Mouse (Mus musculus) kidney, postnatal 14 days (tissue): ENCODE measurements around the gene C730034F03Rik.
A peak's percentile ranks its signal among the peaks of the same experiment; 100 is the strongest.

ENCODE experiments used
- DNase-seq: peaks from one replicate; pipeline ENCODE4 v3.0.0; 2022; ENCODE audit warnings: mixed read lengths

Gene C730034F03Rik

DNA sequence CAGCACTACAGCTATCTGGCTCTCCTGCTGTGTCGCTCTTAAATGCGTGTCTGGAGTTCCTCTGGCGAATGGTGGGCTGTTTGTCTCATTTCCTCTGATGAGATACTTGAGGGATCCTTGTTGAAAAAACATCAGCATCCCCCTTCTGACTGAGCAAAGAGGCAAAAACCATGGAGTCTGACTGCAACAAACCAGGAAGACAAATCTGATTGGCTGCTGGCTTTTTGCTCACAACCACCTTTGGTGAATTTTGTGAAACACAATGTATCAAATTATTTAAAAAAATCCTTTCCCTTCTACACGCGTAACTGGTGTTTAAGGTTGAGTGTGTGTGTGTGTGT, 47.1 kb downstream of the C730034F03Rik start:
- no peak for DNase-seq

DNA sequence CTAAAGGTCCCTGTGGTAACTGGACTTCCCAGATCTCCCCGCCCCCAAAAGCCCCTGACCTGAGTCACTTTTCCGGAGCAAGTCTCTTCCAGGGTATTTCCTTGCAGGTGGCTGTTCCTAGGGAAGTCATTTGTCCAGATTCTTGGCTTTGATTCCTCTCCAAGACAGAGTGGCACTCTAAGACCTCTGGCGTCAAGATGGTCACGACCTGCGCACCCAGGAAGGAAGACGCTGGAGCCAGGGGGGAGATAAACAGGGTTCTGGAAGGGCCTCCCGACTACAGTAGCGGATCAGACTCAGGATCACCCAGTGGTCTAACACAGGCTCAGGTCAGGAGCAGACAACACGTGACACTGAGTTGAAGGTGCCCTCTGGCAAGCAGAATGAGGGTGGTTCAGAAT, 47.7 kb downstream of the C730034F03Rik start, which contains the start of gene Arsa:
Gene Arsa (minus strand): TSS at position 335 of the 401 bp plus-strand sequence.
- DNase-seq, result peak; percentile 63

DNA sequence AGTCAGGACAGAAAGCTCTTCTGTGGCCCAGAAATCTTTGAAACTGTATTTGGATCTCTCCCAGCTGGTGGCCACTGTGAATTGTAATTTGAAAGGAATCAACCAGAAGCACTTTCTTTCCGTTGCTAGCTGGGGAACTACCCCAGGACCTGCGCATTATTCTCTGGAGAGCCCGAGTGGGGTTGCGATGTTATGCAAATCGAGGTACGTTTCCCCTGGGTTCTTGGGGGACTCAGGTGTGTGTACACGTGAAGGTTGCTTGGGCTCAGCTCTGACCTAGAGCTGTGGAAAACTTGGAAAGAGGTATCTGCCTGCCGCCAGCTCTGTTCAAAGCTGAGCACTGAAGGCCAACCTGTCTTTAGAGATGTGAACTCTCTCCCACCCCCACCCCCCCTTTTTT, 48.4 kb downstream of the C730034F03Rik start:
- DNase-seq, result no peak

DNA sequence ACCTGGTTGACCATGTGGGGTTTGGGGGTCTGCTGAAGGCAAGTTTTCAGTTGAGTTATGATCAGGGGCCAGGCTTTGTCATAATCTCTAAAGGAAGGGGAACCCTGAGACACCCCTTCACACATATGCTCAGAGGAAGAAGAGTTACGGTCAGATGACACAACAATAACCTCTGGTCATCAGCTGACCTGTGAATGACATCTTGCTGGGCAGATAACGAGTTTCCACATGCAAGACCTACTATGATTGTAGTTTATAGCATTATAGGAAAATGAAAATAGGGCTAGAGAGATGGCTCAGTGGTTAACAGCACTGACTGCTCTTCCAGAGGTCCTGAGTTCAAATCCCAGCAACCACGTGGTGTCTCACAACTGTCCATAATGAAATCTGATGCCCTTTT, 49.2 kb downstream of the C730034F03Rik start:
- no peak for DNase-seq
